Mouse (Mus musculus): ENCODE measurements around the gene Scgb1c1.

- no peak for TF ChIP-seq CTCF (IDR thresholded peaks at IDR 0.05; ENCODE audit: borderline replicate concordance, extremely low read depth, insufficient read depth, insufficient read length)
- no peak for TF ChIP-seq POLR2A (IDR thresholded peaks at IDR 0.05; ENCODE audit: borderline replicate concordance, extremely low read depth, insufficient read depth, insufficient read length, poor library complexity, severe bottlenecking)
Observed at GRCm38 (mm10) chr7:140802629-140803028, 42.7 kb upstream of the Scgb1c1 start.
